Mouse (Mus musculus): Measurements from ENCODE around the gene Tex47. TPM values are rescaled to one million over a fixed set of nuclear protein-coding genes. Genes with fewer than 3 reads are reported as not detected.

The Tex47 gene
- polyA plus RNA-seq (2012) = not detected in 2 replicates

DNA sequence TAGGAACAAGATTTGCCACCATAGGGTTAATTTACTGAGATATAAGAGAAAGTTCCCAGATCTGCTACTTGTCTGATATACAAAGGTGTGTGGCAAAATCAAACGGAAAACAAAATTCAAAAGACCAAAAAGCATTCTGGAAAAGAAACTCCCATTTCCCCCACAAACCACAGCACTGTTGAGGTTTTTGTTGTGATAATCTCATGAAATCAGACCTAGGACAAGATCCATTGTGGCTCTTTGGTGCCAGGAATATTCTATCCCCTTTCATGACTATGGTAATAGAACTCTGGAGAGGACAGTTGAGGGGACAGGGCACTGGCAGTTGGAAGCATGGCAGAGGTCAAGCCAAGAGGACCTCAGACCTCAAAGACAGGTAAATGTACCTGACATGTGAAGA, at the start of gene Tex47:
TSS of gene Tex47 (plus strand) at position 301 of the 400 bp plus-strand sequence.
- TF ChIP-seq GATA1 (IDR thresholded peaks at IDR 0.05; ENCODE audit: low read length) = no peak

DNA sequence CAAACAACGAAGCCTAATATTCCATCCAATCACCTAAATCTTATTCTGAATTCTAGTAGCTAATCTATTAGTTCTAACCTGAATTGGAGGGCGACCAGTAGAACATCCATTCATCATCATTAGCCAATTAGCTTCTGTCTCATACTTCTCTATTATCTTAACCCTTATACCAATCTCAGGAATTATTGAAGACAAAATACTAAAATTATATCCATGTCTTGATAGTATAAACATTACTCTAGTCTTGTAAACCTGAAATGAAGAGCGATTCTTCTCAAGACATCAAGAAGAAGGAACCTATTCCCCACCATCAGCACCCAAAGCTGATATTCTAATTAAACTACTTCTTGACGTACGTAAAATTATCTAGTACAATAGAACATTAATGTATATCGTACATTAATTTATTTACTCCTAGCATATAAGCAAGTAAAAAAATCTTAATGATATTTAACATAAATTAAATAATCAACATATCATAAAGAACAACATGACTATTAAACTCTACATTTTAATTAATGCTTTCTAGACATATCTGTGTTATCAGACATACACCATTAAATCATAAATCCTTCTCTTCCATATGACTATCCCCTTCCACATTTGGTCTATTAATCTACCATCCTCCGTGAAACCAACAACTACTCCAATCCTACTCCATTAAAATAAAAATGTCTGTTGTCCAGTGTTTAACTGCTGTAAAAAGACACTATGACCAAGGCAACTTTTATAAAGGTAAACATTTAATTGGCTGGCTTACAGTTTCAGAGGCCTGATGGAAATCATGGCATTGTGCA, 27.1 kb upstream of the Tex47 start:
- no peak for TF ChIP-seq GATA1 (IDR thresholded peaks at IDR 0.05; ENCODE audit: low read length)

DNA sequence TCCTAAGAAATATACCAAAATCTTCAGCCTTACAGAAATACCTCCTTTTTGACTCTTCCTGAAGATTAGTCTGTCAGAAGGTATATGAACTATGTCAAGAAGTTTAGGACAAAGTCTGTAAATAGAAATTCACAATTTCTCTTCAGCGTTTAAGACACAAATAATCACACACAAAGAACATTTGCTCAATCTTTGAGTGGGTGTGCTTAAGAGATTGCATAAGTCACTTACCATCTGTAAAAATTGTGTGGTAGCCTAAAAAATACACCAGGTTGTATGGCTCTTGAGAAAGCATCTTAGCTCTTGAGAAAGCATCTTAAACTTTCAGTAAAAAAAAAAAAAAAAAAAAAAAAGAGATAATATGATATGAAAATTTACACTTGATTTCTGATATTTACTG, 19.6 kb upstream of the Tex47 start:
- TF ChIP-seq GATA1 (IDR thresholded peaks at IDR 0.05; ENCODE audit: low read length) = no peak

DNA sequence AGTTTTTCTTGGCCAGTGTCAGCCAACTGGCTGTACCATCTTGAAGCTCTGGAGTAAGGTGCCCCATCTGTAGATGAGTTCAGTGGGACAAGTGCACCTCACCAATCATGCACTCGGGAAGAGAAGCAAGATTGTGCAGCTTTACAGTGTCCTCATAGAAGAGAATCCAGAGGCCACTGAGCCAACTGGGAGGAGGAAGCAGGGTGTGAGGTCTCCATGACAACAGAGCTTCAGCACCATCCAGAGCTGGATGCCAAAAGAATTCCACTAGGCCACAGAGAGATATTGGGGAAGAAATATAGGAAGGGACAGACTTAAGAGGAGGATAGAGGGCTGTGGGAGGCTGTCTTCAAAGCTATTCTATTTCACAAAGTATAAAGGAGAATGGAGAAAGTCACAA, 950 bp upstream of the Tex47 start:
- TF ChIP-seq GATA1 (IDR thresholded peaks at IDR 0.05; ENCODE audit: low read length) = no peak

DNA sequence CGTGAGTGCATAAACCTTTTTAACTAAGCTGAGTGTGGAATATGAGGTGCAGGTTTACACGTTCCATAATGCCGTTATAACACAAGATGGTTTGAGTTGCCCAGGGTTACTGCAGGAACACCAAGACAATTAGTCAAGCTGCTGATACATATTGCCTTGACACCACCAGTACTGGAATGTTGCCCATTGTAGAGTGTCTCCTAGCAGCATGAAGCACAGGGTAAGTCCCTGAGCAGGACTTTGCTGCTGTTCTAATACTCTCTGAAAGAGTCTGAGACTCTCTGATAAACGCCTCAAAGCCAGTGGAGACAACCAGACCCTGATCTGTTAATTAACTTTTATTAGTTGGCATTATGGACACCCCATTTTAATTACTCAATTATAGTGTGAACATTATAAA, 21.7 kb downstream of the Tex47 start:
- TF ChIP-seq GATA1 (IDR thresholded peaks at IDR 0.05; ENCODE audit: low read length) = no peak

DNA sequence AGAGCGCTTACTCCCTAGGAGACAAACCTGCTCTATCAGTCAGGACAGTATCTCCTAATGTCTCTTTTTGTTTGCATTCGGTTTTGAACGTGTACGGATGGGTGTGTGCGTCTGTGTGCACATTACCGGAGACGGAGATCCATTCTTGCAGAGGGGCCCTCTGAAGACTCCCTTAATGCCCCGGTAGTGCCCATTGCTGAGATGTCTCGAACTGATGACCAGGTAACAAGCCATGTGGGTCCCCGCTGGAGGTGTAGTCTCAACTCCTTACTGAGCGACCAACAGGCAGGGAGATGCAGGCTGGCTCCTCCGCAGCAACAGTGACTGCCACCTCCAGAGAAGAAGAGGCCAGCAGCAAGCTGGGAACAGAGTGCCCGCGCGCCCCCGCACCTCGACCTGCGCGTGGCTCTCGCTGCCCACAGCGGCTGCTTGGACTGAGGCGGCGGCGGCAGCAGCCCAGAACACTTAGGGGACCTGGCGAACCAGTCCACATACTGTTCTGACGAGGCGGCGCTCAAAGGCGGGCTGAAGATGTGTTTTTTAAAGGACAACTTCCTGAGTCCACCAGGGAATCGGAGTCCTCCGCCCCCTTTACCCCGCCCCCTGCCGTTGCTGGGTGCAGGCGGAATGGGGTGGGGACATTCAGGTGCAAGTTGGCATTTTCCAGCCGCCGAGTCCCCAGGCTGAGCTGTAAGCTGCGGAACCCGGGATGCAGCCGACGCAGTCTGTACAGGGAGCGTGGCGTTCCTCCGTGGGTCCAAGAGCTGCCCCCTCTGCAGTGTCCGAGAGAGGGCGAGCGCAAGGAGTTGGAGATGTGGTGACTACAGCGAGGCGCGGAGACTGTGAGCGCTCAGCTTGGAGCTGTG, 40.5 kb downstream of the Tex47 start, which contains the start of gene Zfp804b:
TSS of gene Zfp804b (minus strand) at position 612 of the 866 bp plus-strand sequence.
- TF ChIP-seq GATA1 (IDR thresholded peaks at IDR 0.05; ENCODE audit: low read length) = no peak

DNA sequence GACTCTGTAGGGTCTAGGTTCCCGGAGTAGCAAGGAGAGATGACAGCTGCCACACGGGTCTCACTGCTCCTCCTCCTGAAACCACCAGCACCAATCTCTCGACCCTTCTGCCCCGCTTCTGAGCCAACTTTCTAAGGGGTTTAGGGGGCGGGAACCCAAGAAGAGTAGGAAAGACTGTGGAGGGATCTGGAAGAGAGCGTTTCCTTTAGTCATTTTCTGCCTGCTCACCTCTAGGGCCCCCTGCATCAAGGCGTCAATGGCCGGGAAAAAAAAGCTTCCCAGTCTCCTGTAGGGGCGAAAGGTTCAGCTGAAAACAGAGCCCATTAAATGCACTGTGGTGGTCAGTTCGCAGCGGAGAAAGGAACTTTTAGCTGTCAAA, 41.1 kb downstream of the Tex47 start:
- TF ChIP-seq GATA1 (IDR thresholded peaks at IDR 0.05; ENCODE audit: low read length) = no peak

Other genes starting within 250 kb of the Tex47 start
- not detected in 2 replicates for gene Zfp804b, start 40.6 kb downstream of the Tex47 start, polyA plus RNA-seq (2012)

Data from G1E-ER4 (cell line).